Mouse (Mus musculus) adrenal gland (tissue): Measurements from ENCODE around the gene Olfr1484.
"Not testable (repeated sequence)": the region's sequence is repeated elsewhere in the genome, so short reads cannot be mapped to it uniquely, and the experiment has no call there.

Experiments used
- intact Hi-C: fragments of 180-260 bp; cut with DNase I; formaldehyde crosslinking; loops from one replicate; pipeline ENCODE4 v1.15.1; 2025
- long read RNA-seq, 2 experiments: library from polyadenylated mRNA; unstranded; transcript quantifications; one replicate each; pipeline ENCODE4 v2.0.0; 2020; ENCODE audit warnings: borderline replicate concordance in 1 of 2; ENCODE audit not compliant: insufficient replicate concordance in 1 of 2
- microRNA-seq, 2 experiments: library from miRNA; unstranded; fragments of <30 nt; microRNA quantifications; one replicate each; pipeline ENCODE4; 2019

Gene Olfr1484
- long read RNA-seq, experiment 1: 0 reads
- long read RNA-seq, experiment 2: 0 reads

- intact Hi-C loops: no loop called here
Observed at GRCm38 (mm10) chr19:13583211-13583610, at the start of gene Olfr1484. TSS of gene Olfr1484 (plus strand) at chr19:13583511.

GRCm38 (mm10) chr19:13617075-13617474 lies 33.8 kb downstream of the Olfr1484 start, which contains the start of gene Olfr1487:
TSS of gene Olfr1487 (plus strand) at chr19:13617375.
- intact Hi-C loops: not testable (repeated sequence)

- intact Hi-C loops: no loop called here
Observed at GRCm38 (mm10) chr19:13631321-13631720, 48.0 kb downstream of the Olfr1484 start, which contains the start of gene Olfr1489. TSS of gene Olfr1489 (plus strand) at chr19:13631621.

Small RNA genes within 50 kb of the gene (microRNA-seq; reads per million reads assigned to microRNA genes)
- 0 reads per million in 2 experiments for gene Gm22323
- 0 reads per million in 2 experiments for gene Gm23931
